Mouse (Mus musculus): ENCODE data around the gene Cop1. TPM values are rescaled to one million over a fixed set of nuclear protein-coding genes. Genes with fewer than 3 reads are reported as not detected.
A peak's percentile ranks its signal among the peaks of the same experiment; 100 is the strongest.

The Cop1 gene
- polyA plus RNA-seq, 1 experiment from 2014 or later = 59.2 TPM

DNA sequence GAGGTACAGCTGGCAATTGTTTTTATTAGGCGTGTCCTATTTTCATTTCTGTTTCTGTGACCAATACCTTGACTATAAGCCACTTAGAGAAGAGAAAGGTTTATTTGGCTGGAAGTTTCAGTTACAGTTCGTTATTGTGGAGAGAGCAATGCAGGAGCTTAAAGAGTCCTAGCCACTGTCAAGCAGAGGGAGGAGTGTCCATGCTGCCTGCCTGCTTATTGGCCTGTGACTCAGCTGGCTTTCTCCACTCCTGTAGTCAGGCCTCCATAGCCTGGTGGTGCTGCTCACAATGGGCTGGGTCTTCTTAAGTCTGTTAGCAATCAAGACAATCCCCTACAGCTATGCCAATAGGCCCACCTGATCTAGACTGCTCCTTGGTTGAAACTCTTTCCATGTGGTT, 2.4 kb downstream of the Cop1 start:
- Histone ChIP-seq H3K27ac (replicated peaks) (peak overlapping the region; percentile 87), H3K9ac (peak overlapping the region; percentile 45), H3K9me3 (replicated peaks) (no peaks in the 10 kb centered on the region), H3K36me3 (replicated peaks) (no peaks in the 10 kb centered on the region), H3K4me3 (replicated peaks) (peak overlapping the region; percentile 78), H3K4me1 (replicated peaks) (peaks cover 53% of the 10 kb centered on the region), H3K27me3 (no peaks in the 10 kb centered on the region), H3K4me2 (peak overlapping the region; percentile 67)
- peak; percentile 57 for ATAC-seq (ENCODE audit: insufficient read depth)
- 25% methylated on average over 2 of the region's 2 CpGs for WGBS (ENCODE audit: insufficient replicate concordance)

DNA sequence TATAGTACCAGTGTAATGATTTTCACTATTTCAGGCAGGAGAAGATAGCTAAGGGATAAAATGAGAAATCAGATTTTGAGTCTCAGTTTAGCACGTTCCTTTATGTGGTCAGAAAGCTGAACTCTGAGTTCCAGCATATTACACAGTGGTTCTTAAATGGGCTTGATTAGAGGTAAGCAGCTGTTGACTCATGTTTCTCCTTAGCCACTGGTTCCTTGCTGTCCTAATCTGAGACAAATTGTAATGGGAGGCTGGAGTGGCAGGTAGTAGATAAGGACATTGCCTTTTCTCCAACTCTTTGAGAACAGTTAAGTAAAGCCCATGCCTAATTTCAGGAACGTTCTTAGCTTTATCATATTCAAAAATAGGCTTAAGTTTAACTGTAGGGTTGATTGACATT, 3.6 kb downstream of the Cop1 start:
- peak overlapping the region; percentile 89 for H3K27ac ChIP-seq (replicated peaks)
- H3K4me3 ChIP-seq (replicated peaks) = peak overlapping the region; percentile 30; the same call in 1 of the 2 replicates

DNA sequence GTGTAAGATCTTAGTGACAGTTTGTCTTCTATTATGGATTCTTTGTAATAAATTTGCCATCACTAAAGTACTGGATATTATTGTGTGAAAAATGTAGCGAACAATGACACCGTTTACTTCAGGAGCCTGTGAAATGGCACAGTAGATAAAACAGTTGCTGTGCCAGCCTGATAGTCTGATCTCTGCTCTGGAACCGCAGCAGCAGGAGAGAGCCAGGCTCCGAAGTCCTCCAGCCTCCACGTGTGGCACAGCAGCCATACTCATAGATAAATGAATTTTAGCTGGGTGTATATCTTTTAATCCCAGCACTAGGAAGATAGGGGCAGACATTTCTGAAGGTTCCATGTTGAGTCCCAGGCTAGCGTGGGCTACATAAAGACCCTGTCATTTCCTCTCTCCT, 6.0 kb downstream of the Cop1 start:
- H3K4me2 ChIP-seq = peak overlapping the region; percentile 70
- 20% methylated on average over 6 of the region's 6 CpGs for WGBS (ENCODE audit: insufficient replicate concordance)
- H3K36me3 ChIP-seq (replicated peaks) = peaks cover 29% of the 10 kb centered on the region
- peak overlapping the region; percentile 55 for H3K9ac ChIP-seq
- no peaks in the 10 kb centered on the region for H3K27me3 ChIP-seq
- H3K27ac ChIP-seq (replicated peaks) = peak overlapping the region; percentile 97
- no peaks in the 10 kb centered on the region for H3K9me3 ChIP-seq (replicated peaks)
- H3K4me3 ChIP-seq (replicated peaks) = peak overlapping the region; percentile 28
- ATAC-seq (ENCODE audit: insufficient read depth) = peak; percentile 85
- peaks cover 46% of the 10 kb centered on the region for H3K4me1 ChIP-seq (replicated peaks)

More for the DNA sequence above, 3.6 kb downstream of the Cop1 start:
- peaks cover 56% of the 10 kb centered on the region for H3K4me1 ChIP-seq (replicated peaks)
- no peaks in the 10 kb centered on the region for H3K27me3 ChIP-seq
- ATAC-seq (ENCODE audit: insufficient read depth) = peak; percentile 9; the same call in 1 of the 2 replicates
- 0 out of 2 replicates have a peak overlapping the region, but pooled peaks have one; percentile 37 for H3K9ac ChIP-seq
- peaks cover 11% of the 10 kb centered on the region for H3K36me3 ChIP-seq (replicated peaks)
- peak overlapping the region; percentile 67 for H3K4me2 ChIP-seq
- 13% methylated on average over 2 of the region's 2 CpGs for WGBS (ENCODE audit: insufficient replicate concordance)
- H3K9me3 ChIP-seq (replicated peaks) = no peaks in the 10 kb centered on the region

DNA sequence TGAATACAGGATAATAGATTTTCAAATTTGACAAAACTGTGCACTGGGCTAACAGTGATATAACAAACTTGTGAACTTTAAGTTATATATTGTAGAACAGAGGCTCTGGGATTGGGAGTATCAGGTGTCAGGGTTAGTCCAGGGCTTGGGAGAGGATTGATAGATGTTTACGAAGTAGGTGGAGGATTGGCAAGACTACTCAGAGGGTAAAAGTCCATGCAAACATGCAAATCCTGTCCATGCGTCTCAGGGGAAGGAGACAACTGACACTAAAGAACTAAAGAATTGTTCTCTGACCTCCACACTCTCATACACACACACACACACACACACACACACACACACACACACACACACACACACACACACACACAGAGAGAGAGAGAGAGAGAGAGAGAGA, 18.2 kb downstream of the Cop1 start:
- H3K27me3 ChIP-seq = no peaks in the 10 kb centered on the region
- ATAC-seq (ENCODE audit: insufficient read depth) = no peak
- no peak overlapping the region for H3K9ac ChIP-seq
- no peak overlapping the region for H3K4me2 ChIP-seq
- WGBS (ENCODE audit: insufficient replicate concordance) = 68% methylated on average over 2 of the region's 2 CpGs
- H3K27ac ChIP-seq (replicated peaks) = no peak overlapping the region
- H3K4me3 ChIP-seq (replicated peaks) = no peak overlapping the region
- H3K9me3 ChIP-seq (replicated peaks) = no peaks in the 10 kb centered on the region
- H3K4me1 ChIP-seq (replicated peaks) = no peaks in the 10 kb centered on the region; the same call in 1 of the 2 replicates
- H3K36me3 ChIP-seq (replicated peaks) = peaks cover 48% of the 10 kb centered on the region

DNA sequence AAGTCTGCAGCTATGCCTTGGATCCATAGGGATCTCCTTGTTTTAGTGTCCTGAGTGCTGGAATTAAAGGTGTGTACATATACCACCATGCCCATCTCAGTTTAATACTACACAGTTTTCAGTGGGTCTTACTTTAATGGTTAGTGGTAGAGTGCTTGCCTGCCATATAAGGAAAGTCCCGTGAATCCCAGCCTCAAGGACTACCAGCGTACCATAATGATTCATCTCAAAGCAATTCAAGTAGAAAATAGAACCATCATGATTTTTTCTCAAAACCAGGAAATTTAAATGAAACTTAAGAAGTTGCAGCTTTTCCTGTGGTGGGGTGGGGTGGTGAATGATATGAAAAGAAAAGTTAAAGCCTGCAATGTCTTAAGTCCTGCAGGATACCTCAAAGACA, 21.0 kb downstream of the Cop1 start:
- no peak overlapping the region for H3K27ac ChIP-seq (replicated peaks)
- ATAC-seq (ENCODE audit: insufficient read depth) = no peak
- WGBS (ENCODE audit: insufficient replicate concordance) = 95% methylated on average over 2 of the region's 2 CpGs
- H3K9ac ChIP-seq = no peak overlapping the region
- peaks cover 57% of the 10 kb centered on the region for H3K36me3 ChIP-seq (replicated peaks)
- H3K27me3 ChIP-seq = no peaks in the 10 kb centered on the region
- no peak overlapping the region for H3K4me2 ChIP-seq
- no peaks in the 10 kb centered on the region for H3K9me3 ChIP-seq (replicated peaks)
- no peak overlapping the region for H3K4me3 ChIP-seq (replicated peaks)
- H3K4me1 ChIP-seq (replicated peaks) = no peaks in the 10 kb centered on the region; the same call in 1 of the 2 replicates

DNA sequence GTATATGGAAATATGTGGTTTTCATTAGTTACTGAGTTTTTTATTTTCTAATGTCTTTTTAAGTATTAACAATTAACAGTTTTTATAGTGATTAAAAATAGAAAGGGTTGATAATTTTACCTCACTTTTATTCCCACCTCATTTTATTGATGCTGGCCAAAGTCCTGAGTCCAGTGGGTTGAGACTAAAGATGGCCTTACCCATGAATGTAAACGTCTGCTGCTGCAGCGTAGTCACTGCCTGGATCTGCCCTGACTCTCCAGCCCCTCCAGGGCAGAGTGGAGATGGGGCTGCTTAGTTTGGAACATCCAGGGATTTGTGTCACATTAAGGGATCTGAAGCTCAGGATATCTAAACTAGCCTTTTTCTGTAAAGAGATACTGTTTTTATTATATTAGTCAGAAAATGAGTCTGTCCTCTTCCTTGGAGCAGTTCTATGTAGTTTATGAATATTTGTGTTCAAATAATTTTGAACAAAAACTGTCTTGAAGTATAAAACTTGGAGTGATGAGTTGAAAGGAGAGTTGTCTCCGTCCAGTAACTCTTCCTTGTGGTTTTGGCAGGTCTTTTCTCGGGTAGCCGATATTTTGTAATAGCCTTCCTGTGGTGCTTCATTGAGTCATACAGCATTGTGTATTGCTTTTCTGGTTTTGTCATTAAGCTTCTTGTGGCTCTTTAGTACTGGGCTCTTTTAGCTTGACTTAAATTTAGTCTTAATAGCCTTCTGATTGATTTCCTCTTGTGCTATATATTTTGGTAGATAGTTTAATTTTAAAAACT, 23.0 kb downstream of the Cop1 start:
- H3K9ac ChIP-seq = no peak overlapping the region
- WGBS (ENCODE audit: insufficient replicate concordance) = 64% methylated on average over 5 of the region's 5 CpGs
- no peaks in the 10 kb centered on the region; the same call in 1 of the 2 replicates for H3K4me1 ChIP-seq (replicated peaks)
- no peak for ATAC-seq (ENCODE audit: insufficient read depth)
- H3K9me3 ChIP-seq (replicated peaks) = no peaks in the 10 kb centered on the region
- peaks cover 60% of the 10 kb centered on the region for H3K36me3 ChIP-seq (replicated peaks)
- H3K27me3 ChIP-seq = no peaks in the 10 kb centered on the region
- no peak overlapping the region for H3K4me2 ChIP-seq
- no peak overlapping the region for H3K27ac ChIP-seq (replicated peaks)
- H3K4me3 ChIP-seq (replicated peaks) = no peak overlapping the region

DNA sequence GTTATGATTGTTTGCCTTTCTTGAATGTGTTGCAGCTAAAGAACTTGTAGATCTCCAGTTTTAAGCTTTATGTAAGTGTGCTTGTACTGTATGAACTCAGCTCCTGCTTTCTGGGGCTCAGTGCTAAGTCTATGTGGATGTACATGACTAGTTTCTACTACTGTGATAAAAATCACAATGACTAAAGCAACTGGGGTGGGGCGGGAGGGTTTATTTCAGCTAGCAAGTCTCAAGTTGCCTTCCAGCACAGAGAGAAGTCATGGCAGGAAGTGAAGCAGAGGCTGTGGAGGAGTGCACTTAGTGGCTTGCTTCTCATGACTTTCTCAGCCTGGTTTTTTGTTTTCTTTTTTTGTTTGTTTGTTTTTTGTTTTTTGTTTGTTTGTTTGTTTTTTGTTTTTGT, 24.4 kb downstream of the Cop1 start:
- Histone ChIP-seq H3K27me3 (no peaks in the 10 kb centered on the region), H3K4me3 (replicated peaks) (no peak overlapping the region), H3K9me3 (replicated peaks) (no peaks in the 10 kb centered on the region), H3K4me2 (no peak overlapping the region), H3K4me1 (replicated peaks) (no peaks in the 10 kb centered on the region; the same call in 1 of the 2 replicates), H3K27ac (replicated peaks) (no peak overlapping the region), H3K36me3 (replicated peaks) (peaks cover 56% of the 10 kb centered on the region), H3K9ac (no peak overlapping the region)
- no peak for ATAC-seq (ENCODE audit: insufficient read depth)
- WGBS (ENCODE audit: insufficient replicate concordance) = 60% methylated on average over 1 of the region's 1 CpGs

DNA sequence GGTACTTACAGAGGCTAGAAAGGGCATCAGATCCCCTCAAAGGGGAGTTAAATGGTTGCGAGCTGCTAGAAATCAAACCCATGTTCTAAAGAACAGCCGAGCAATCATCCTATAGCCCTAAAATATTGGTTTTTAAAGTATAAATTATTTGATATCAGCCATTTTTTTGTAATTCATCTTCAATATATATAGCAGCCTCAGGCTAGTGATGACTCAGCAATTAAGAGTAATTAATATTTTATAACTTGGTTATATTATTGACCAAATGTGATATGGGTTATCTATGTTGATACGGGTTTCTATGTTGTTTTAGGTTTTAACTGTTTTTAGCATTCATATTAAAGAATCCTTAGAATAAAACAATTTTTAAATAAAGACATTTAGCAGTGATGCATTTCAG, 31.7 kb downstream of the Cop1 start:
- no peaks in the 10 kb centered on the region for H3K9me3 ChIP-seq (replicated peaks)

DNA sequence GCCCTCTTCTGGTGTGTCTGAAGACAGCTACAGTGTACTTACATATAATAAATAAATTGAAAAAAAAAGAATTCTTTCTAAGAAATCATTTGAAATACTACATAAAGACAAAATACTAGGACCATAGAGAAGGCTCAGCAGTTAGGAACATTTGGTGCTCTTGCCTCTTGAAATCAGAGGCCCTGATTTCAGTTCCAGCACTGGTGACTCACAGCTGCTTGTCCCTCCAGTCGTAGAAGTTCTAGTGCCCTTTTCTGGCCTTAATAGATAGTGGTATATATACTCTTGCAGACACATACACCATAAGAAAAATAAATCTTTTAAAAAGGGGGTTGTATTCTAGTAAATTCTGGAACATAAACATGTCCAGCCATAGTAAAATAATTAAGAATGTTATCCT, 48.0 kb downstream of the Cop1 start:
- H3K27me3 ChIP-seq = no peaks in the 10 kb centered on the region
- ATAC-seq (ENCODE audit: insufficient read depth) = no peak
- H3K4me2 ChIP-seq = no peak overlapping the region
- peaks cover 43% of the 10 kb centered on the region for H3K36me3 ChIP-seq (replicated peaks)
- no peaks in the 10 kb centered on the region for H3K9me3 ChIP-seq (replicated peaks)
- H3K27ac ChIP-seq (replicated peaks) = no peak overlapping the region
- no peak overlapping the region for H3K9ac ChIP-seq
- H3K4me3 ChIP-seq (replicated peaks) = no peak overlapping the region
- 60% methylated on average over 1 of the region's 1 CpGs for WGBS (ENCODE audit: insufficient replicate concordance)
- no peaks in the 10 kb centered on the region for H3K4me1 ChIP-seq (replicated peaks)

More for the DNA sequence above, 31.7 kb downstream of the Cop1 start:
- Histone ChIP-seq H3K27ac (replicated peaks) (no peak overlapping the region), H3K9ac (no peak overlapping the region), H3K4me1 (replicated peaks) (no peaks in the 10 kb centered on the region), H3K27me3 (no peaks in the 10 kb centered on the region), H3K4me2 (no peak overlapping the region), H3K4me3 (replicated peaks) (no peak overlapping the region), H3K36me3 (replicated peaks) (peaks cover 31% of the 10 kb centered on the region)
- whole genome bisulfite sequencing (ENCODE audit: insufficient replicate concordance) = 88% methylated on average over 3 of the region's 3 CpGs
- no peak for ATAC-seq (ENCODE audit: insufficient read depth)

DNA sequence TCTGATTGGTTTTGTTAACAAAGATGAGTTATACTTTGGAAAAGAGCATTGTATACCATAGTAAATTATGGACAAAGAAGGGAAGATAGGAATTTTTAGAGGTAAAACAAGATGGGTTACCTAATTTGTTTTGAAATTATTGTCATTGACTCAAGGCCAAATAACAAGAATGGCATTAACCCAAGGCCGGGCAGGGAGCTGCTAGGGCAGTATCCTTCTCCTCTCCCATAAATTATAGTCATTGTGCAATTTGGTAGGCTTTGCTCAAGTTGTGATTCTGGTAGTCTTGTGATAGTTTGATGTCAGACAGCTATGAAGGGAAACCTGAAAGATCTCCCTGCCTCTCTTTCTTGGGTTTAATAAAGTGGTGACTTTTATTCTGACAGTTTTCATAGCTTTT, 49.7 kb downstream of the Cop1 start:
- no peaks in the 10 kb centered on the region for H3K9me3 ChIP-seq (replicated peaks)
- no peaks in the 10 kb centered on the region for H3K27me3 ChIP-seq
- H3K4me3 ChIP-seq (replicated peaks) = no peak overlapping the region
- H3K36me3 ChIP-seq (replicated peaks) = peaks cover 46% of the 10 kb centered on the region
- no peaks in the 10 kb centered on the region for H3K4me1 ChIP-seq (replicated peaks)
- 83% methylated on average over 1 of the region's 1 CpGs for WGBS (ENCODE audit: insufficient replicate concordance)
- no peak overlapping the region for H3K4me2 ChIP-seq
- no peak for ATAC-seq (ENCODE audit: insufficient read depth)
- H3K27ac ChIP-seq (replicated peaks) = no peak overlapping the region
- H3K9ac ChIP-seq = no peak overlapping the region

DNA sequence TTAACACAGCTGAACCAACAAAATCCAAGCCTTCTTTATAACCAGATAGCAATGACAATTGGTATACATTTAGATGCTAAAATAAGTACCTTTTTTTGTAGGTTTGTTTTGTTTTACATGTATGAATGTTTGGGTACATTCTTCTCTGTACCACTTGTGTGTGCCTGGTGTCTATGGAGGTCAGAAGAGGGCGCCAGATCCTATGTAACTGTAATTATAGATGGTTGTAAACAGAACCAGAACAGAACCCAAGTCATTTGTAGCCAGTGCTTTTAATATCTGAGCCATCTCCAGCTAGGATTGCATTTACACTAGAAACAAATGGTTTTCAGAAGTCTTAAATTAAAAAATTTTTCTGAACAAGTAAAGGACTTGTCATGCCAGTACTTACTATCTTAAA, 54.7 kb downstream of the Cop1 start:
- H3K4me1 ChIP-seq (replicated peaks) = no peaks in the 10 kb centered on the region
- H3K27me3 ChIP-seq = no peaks in the 10 kb centered on the region
- WGBS (ENCODE audit: insufficient replicate concordance) = 48% methylated on average over 1 of the region's 1 CpGs
- ATAC-seq (ENCODE audit: insufficient read depth) = no peak
- no peak overlapping the region for H3K27ac ChIP-seq (replicated peaks)
- H3K4me3 ChIP-seq (replicated peaks) = no peak overlapping the region
- H3K36me3 ChIP-seq (replicated peaks) = peaks cover 44% of the 10 kb centered on the region
- H3K9ac ChIP-seq = no peak overlapping the region
- H3K9me3 ChIP-seq (replicated peaks) = no peaks in the 10 kb centered on the region
- H3K4me2 ChIP-seq = no peak overlapping the region

DNA sequence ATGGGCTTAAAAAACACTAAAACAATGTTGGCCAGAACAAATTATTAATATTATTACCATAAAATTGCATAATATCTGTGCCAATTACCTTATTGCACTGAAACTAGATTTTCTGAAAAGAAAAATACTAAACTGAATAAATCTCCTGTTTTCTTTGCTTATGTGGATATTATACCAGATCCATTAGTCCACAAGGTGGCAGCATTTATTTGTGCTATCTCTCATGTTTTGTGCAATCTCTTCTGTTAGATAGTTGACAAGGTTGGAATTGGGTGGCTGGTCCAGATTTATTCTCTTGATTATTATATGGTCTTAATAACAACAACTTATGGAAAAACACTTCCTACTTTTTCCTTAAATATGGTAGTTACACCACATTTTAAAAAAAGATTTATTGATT, 58.1 kb downstream of the Cop1 start:
- no peak for ATAC-seq (ENCODE audit: insufficient read depth)
- Histone ChIP-seq H3K27me3 (no peaks in the 10 kb centered on the region), H3K4me2 (no peak overlapping the region), H3K9ac (no peak overlapping the region), H3K9me3 (replicated peaks) (no peaks in the 10 kb centered on the region), H3K4me1 (replicated peaks) (0 out of 2 replicates have a peak, but pooled peaks cover 4% of the 10 kb centered on the region), H3K36me3 (replicated peaks) (peaks cover 47% of the 10 kb centered on the region), H3K27ac (replicated peaks) (no peak overlapping the region), H3K4me3 (replicated peaks) (no peak overlapping the region)
